Mouse (Mus musculus) B cell, adult 62 days (primary cell): ENCODE results near the gene Capza2. TPM values are rescaled to one million over a fixed set of nuclear protein-coding genes. Genes with fewer than 3 reads are reported as not detected.

Experiments
- total RNA-seq: library from RNA; stranded (reverse); gene quantifications from 4 replicates; pipeline ENCODE4 v1.2.4, GENCODE M21; 2023

Gene Capza2
- total RNA-seq: 159 to 185 TPM (median 170 TPM) in 4 replicates

DNA sequence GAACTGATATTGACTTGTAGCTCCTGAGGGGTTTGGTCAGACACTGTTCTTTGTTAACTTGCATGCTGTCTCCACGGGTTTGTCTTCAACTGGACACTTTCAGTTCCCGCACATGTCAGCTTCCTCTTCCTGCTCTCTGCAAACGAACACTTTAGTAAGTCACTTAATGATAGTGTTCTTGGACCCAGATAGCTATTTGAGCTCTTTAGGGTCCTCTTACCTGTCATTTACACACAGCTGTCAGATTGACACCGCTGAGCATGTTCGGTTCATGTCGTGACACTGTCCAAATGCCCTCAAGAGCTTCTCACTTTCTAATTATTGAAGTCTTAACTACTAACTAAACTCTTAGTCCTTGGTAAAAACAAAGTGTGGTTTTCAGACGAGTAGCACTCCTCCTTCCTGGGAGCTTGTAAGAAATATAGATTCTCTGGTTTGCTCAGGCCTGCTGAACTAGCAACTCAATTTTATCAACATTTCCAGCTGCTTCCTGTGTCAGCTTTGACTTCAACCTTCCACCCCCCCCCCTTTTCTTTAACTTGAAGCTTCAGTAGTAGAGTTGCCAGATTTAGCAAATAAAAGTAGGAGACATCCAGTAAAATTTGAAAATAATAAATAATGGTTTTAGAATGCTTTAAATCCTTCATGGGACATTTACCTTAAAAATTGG, at the start of gene Capza2:
Capza2 (plus strand) TSS at position 620 of the 670 bp plus-strand sequence.

DNA sequence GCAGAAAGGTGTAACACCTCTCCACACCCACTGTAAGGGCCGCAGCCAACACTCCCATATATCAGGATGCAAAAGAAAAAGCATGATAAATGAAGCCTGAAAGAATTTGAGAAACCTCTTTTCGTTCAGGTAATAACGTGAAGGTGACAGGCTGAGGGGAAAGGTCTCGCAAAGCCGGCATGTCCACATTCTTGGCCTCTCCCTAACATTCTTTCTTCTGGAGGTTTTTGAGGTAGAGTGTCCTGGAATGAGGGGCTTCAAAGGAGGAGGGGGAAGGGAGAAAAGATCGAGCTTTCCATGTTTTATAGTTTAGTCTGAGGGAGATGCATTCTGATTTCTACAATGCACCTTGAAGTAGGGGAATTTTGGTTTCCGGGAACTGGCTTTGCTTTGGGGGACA, 56.6 kb downstream of the Capza2 start, which contains the start of gene St7:
St7 (plus strand) TSS at position 287 of the 400 bp plus-strand sequence.

Other genes starting within 250 kb of the Capza2 start
- gene Met, start 172.4 kb upstream of the Capza2 start, total RNA-seq: 0.09 to 0.21 TPM (median 0.15 TPM) in 3 of 4 replicates, not detected in the other
- 6.0 to 10.5 TPM (median 9.1 TPM) in 4 replicates for gene St7, start 56.7 kb downstream of the Capza2 start, total RNA-seq